Mouse (Mus musculus) kidney, embryonic 15.5 days (tissue): ENCODE data around the gene Wwp2. TPM values are rescaled to one million over a fixed set of nuclear protein-coding genes. Genes with fewer than 3 reads are reported as not detected.

Source experiments
- ATAC-seq: fragments of 200-750 bp; cut with Nextera tagmentation; replicated peaks from 2 replicates; pipeline ENCODE4 v1.8.0; 2017; ENCODE audit warnings: moderate TSS enrichment; ENCODE audit not compliant: low FRiP score
- H3K27ac ChIP-seq: fragments of 300-500 bp; sonication (generic); 2 replicates; pipeline ENCODE4 v1.5.1; 2015; ENCODE audit warnings: mild to moderate bottlenecking, inconsistent platforms
- H3K27me3 ChIP-seq: fragments of 300-500 bp; sonication (generic); 2 replicates; pipeline ENCODE4 v1.6.1; 2015; ENCODE audit warnings: inconsistent platforms
- H3K36me3 ChIP-seq: fragments of 300-500 bp; sonication (generic); 2 replicates; pipeline ENCODE4 v1.6.1; 2015; ENCODE audit warnings: inconsistent platforms
- H3K4me1 ChIP-seq: fragments of 300-500 bp; sonication (generic); 2 replicates; pipeline ENCODE4 v1.6.1; 2015; ENCODE audit warnings: inconsistent platforms
- H3K4me2 ChIP-seq: fragments of 300-500 bp; sonication (generic); 2 replicates; pipeline ENCODE4 v1.6.1; 2015; ENCODE audit warnings: moderate library complexity, mild to moderate bottlenecking, inconsistent platforms
- H3K4me3 ChIP-seq: fragments of 300-500 bp; sonication (generic); replicated peaks from 2 replicates; pipeline ENCODE4 v1.5.1; 2015; ENCODE audit warnings: mild to moderate bottlenecking, inconsistent platforms
- H3K9ac ChIP-seq: fragments of 300-500 bp; sonication (generic); 2 replicates; pipeline ENCODE4 v1.6.1; 2015; ENCODE audit warnings: mild to moderate bottlenecking, inconsistent platforms
- H3K9me3 ChIP-seq: fragments of 300-500 bp; sonication (generic); replicated peaks from 2 replicates; pipeline ENCODE4 v1.6.1; 2016; ENCODE audit warnings: inconsistent platforms
- WGBS: fragments of 180-500 bp; shearing (Covaris S2); methylation state at CpG from one replicate; pipeline ENCODE4 v1.1.7; 2015; ENCODE audit warnings: mixed read lengths; 5-methylcytosine and 5-hydroxymethylcytosine counted together
- polyA plus RNA-seq: library from polyadenylated mRNA; unstranded; fragments of >200 nt; fragmentation: Nextera tagmentation; extraction: Ambion mirVana; gene quantifications from 2 replicates; pipeline ENCODE4 v1.2.1, GENCODE M21; 2015

Wwp2 gene
- polyA plus RNA-seq, 1 experiment from 2014 or later, result 42.0 TPM

DNA sequence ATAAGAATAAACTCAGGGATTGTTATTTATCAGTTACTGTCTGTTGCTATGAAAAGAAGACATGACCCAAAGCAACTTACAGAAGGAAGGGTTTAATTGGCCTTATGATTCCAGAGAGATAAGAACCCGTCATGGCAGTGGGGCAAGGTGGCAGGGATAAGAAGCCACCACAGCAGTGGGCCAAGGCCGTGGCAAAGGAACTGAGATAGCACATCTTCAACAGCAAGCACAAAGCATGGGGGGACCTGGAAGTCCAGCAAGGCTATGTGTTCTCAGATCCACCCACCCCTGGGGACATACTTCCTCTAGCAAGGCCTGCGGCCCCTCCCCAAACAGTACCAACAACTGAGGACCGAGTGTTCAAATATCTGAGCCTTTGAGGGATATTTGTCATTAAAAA, 141.5 kb downstream of the Wwp2 start:
- no peaks in the 10 kb centered on the region for H3K9me3 ChIP-seq
- H3K4me3 ChIP-seq, result no peak overlapping the region
- peaks cover 4% of the 10 kb centered on the region for H3K4me1 ChIP-seq
- no peaks in the 10 kb centered on the region for H3K27me3 ChIP-seq
- H3K27ac ChIP-seq, result no peak overlapping the region
- H3K4me2 ChIP-seq, result no peak overlapping the region
- 83% methylated on average over 4 of the region's 4 CpGs for WGBS
- H3K9ac ChIP-seq, result no peak overlapping the region
- no peak for ATAC-seq
- peaks cover 51% of the 10 kb centered on the region for H3K36me3 ChIP-seq

DNA sequence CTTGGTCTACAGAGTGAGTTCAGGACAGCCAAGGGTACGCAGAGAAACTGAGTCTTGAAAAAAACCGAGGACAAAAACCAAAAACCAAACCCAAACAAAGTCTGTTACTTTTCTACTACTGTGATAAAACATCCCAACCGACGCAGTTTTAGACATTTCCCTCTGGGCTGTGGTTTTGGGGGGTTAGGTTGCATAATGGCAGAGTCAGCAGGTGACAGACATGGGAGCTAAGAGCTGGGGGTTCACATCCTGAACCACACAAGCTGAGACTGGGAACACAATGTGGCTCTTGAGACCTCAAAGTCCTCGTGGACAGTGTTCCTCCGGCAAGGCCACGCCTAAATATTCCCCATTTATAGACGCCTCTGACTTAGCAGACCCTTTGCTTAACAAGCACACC, 142.0 kb downstream of the Wwp2 start:
- Histone ChIP-seq H3K36me3 (peaks cover 56% of the 10 kb centered on the region), H3K4me1 (peaks cover 4% of the 10 kb centered on the region), H3K9me3 (no peaks in the 10 kb centered on the region), H3K27me3 (no peaks in the 10 kb centered on the region), H3K4me2 (no peak overlapping the region), H3K9ac (no peak overlapping the region), H3K4me3 (no peak overlapping the region), H3K27ac (no peak overlapping the region)
- no peak for ATAC-seq
- 87% methylated on average over 8 of the region's 8 CpGs for WGBS

DNA sequence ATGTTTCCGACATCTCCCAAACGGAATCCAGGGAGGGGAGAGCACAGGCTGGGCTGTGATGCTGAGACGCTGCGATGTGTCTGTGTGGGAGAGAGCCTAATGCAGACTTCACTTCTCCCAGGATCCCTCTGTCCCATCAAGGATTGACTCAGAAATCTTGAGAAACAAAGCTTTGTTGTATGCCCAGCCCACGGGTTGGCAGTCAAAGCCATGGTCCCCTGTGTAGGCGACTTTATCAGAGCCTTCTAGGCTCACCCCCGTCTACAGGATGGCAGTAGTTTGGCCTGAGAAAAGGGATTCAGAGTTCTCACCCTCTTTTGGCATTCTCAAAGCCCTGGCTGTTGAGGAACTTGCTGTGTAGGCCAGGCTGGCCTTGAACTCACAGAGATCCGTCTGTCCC, 142.4 kb downstream of the Wwp2 start:
- Histone ChIP-seq H3K4me2 (no peak overlapping the region), H3K36me3 (peaks cover 60% of the 10 kb centered on the region), H3K4me1 (peaks cover 4% of the 10 kb centered on the region), H3K9ac (no peak overlapping the region), H3K27me3 (no peaks in the 10 kb centered on the region), H3K4me3 (no peak overlapping the region), H3K27ac (no peak overlapping the region), H3K9me3 (no peaks in the 10 kb centered on the region)
- ATAC-seq, result no peak
- 87% methylated on average over 8 of the region's 8 CpGs for WGBS

DNA sequence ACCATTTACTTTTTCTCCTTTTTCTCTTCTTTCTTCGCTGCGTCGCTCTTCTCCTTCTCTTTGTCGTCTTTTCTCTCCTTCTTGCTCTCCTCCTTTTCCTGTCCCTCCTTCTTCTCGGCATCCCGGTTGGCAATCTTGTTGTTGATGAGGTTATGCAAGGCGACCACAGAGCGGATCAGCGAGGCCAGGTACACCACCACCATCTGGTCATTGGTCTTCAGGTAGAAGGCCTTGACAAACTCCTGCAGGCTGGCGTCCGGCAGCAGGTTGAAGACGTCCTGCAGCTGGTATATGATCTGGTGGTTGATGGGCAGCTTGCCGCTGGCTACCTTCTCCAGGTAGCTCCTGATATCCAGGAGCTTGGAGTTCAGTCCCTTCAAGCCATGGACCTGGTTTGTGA, 144.7 kb downstream of the Wwp2 start:
- no peak overlapping the region for H3K4me2 ChIP-seq
- H3K4me3 ChIP-seq, result no peak overlapping the region
- peaks cover 7% of the 10 kb centered on the region for H3K4me1 ChIP-seq
- no peaks in the 10 kb centered on the region for H3K9me3 ChIP-seq
- H3K27ac ChIP-seq, result no peak overlapping the region
- ATAC-seq, result no peak
- peaks cover 83% of the 10 kb centered on the region for H3K36me3 ChIP-seq
- H3K9ac ChIP-seq, result no peak overlapping the region
- 94% methylated on average over 13 of the region's 13 CpGs for WGBS
- H3K27me3 ChIP-seq, result no peaks in the 10 kb centered on the region

DNA sequence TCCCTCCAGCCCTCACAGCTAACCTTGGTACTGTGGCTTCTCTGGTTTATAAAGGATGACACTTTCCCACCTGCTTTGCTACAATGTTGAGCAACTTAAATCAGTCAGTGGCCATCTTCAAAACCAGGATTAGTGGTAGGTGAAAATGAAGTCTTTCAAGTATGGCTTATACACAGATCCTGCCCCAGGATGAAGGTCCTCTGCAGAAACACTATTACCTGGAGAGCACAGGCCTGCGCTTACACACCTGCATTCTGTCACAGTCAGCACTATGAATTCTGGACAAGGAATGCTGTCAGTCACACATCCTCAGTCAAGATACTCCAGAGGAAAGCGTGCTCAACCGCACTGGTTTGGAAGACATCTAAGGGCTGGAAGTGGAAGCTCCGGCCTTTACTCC, 145.4 kb downstream of the Wwp2 start:
- Histone ChIP-seq H3K4me1 (peaks cover 9% of the 10 kb centered on the region), H3K9me3 (no peaks in the 10 kb centered on the region), H3K36me3 (peaks cover 85% of the 10 kb centered on the region), H3K4me3 (no peak overlapping the region), H3K27me3 (no peaks in the 10 kb centered on the region), H3K9ac (no peak overlapping the region), H3K4me2 (no peak overlapping the region), H3K27ac (no peak overlapping the region)
- WGBS, result 91% methylated on average over 4 of the region's 4 CpGs
- no peak for ATAC-seq

DNA sequence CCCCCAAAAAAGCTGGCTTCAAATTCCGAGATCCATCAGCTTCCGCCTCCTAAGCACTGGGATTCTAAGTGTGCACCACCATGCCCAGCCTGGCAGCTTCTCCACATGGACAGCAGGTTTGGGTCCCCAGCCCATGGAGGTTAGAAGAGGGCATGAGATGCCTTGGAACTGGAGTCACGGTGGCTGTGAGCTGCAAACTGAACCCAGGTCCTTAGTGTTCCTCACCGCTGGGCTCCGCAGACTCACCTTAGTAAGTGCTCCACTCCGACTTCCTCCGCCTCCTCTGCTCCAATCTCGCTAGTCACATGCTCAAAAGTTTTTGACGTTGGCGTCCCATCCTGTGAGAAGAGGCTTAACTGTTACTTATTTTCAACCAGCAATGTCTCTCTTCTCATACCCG, 146.0 kb downstream of the Wwp2 start:
- Histone ChIP-seq H3K36me3 (peaks cover 85% of the 10 kb centered on the region), H3K4me2 (no peak overlapping the region), H3K9me3 (no peaks in the 10 kb centered on the region), H3K4me1 (peaks cover 13% of the 10 kb centered on the region), H3K27ac (no peak overlapping the region), H3K9ac (no peak overlapping the region), H3K27me3 (no peaks in the 10 kb centered on the region), H3K4me3 (no peak overlapping the region)
- no peak for ATAC-seq
- 89% methylated on average over 11 of the region's 11 CpGs for WGBS

DNA sequence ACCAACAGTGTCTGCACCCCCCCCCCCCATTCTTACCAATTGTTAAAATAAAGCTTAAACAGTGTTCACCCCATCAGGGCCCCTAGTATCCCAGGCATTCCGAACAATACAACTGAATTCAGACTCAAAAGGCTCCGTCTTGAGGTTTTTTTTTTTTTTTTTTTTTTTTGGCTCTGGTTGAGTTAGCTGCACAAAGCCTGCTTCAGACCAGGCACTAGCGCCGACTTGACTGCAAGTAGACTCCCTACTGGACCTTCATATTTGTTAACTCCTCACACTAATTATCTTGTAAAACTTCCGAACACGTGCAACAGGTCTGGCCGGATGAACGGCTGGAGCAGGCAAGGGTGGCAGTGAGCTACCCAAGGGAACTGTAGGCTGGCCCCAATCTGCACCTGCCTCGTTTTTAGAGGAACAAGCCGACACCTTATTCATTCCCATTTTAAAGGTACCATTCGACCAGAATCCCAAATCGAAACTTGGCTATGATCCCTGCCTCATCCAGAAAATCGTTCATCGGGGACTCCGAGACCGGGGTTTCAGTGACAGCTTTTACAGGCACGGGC, 151.3 kb downstream of the Wwp2 start:
- Histone ChIP-seq H3K36me3 (peaks cover 36% of the 10 kb centered on the region), H3K27ac (peak overlapping the region; percentile 88), H3K9me3 (no peaks in the 10 kb centered on the region), H3K9ac (peak overlapping the region; percentile 75), H3K27me3 (no peaks in the 10 kb centered on the region), H3K4me1 (peaks cover 15% of the 10 kb centered on the region), H3K4me3 (peak overlapping the region; percentile 95), H3K4me2 (peak overlapping the region; percentile 78)
- under 1% methylated on average over 17 of the region's 17 CpGs for WGBS
- peak; percentile 8; the same call in 1 of the 2 replicates for ATAC-seq

DNA sequence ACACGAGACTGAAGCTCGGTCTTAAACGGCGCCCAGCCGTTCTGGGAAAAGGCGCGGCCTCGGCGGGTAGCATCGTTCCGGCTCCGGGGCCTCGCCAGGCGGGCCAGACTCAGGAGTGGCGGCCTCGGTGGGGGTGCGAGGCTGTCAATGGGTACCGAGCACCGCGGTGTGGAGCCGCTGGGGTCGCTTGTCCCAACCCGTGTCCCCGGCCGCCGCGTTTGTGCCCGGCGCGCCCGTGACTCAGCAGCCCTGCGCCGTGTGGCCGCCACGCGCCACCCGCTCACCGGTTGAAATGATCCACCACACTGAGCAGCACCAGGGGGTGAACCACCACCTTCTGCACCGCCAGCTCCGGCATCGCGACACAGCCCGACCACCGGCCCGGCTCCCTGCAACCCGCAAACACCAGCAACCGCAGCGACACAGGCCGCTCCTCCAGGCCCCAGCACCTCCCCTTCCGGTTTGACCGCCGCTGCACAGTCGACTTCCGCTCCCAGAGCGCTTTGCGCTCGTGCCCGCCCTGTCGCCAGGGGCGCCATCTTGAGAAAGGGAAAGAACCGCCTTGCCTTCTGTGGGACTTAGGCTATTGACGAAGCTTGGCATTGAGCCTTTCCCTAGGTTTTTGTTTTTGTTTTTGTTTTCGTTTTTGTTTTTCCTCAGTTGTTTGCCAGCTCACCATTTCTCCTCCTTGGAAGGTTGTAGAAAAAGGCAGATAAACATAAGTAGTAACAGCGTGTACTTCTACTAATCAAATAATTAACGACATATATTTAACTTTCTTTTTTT, 152.0 kb downstream of the Wwp2 start, which contains the start of gene Psmd7:
Psmd7 (minus strand) TSS at position 470 of the 786 bp plus-strand sequence.
- Histone ChIP-seq H3K4me3 (peak within 1 kb of the TSS; percentile 95), H3K36me3 (peaks cover 29% of the 10 kb centered on the region), H3K27me3 (no peaks in the 10 kb centered on the region), H3K4me1 (peaks cover 15% of the 10 kb centered on the region), H3K9me3 (no peaks in the 10 kb centered on the region), H3K27ac (peak within 1 kb of the TSS; percentile 88), H3K9ac (peak within 1 kb of the TSS; percentile 75), H3K4me2 (peak within 1 kb of the TSS; percentile 78)
- ATAC-seq, result peak; percentile 97
- 1% methylated on average over 65 of the region's 65 CpGs for WGBS

DNA sequence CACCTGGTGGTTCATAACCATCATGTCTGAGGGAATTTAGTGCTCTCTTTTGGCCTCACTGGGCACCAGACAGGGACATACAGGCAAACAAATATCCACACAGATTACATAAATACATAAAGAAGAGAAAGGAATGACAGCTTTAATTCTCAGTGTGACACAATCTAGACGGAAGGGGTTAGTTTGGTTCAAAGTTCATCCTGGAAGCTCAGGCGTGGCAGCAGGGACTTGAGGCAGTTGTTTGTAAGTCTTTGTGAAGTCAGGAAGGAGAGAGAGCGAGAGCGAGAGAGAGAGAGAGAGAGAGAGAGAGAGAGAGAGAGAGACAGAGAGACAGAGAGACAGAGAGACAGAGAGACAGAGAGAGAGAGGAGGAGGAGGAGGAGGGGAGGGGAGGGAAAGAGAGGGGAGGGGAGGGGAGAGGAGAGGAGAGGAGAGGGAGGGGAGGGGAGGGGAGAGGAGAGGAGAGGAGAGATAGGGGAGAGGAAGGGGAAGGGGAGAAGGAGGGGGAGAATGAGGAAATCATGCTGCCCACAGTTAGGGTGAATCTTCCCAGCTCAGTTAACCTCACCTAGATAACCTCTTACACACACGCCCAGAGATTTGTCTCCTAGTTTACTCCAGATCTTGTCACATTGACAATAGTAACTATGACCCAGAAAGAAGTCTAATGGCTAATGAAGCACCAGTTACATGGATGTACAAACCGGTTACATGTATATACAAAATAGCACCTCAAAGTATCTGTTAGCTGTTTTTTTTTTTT, 158.0 kb downstream of the Wwp2 start:
- 70% methylated on average over 4 of the region's 6 CpGs for WGBS
- no peaks in the 10 kb centered on the region for H3K27me3 ChIP-seq
- ATAC-seq, result no peak
- no peaks in the 10 kb centered on the region for H3K9me3 ChIP-seq
- H3K9ac ChIP-seq, result no peak overlapping the region
- no peaks in the 10 kb centered on the region for H3K4me1 ChIP-seq
- H3K4me3 ChIP-seq, result no peak overlapping the region
- no peaks in the 10 kb centered on the region for H3K36me3 ChIP-seq
- H3K27ac ChIP-seq, result no peak overlapping the region
- H3K4me2 ChIP-seq, result no peak overlapping the region

DNA sequence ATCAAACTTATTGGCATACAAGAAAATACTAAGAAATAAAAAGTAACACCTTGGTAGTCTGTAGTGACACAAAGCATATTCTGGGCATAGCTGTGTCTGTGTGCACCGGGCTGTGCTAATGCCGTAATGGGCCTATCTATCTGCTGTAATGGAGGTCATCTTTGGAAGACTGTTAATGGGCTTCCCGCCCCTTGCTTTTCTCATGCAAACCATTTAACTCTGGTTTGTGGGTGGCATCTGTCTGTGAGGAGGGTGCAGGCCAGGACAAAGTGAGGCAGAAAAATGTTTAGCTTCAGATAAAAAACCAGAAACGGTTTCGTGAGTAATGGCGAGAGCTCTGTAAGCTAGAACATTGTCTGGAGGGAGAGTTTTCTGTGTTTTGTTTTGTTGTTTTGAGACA, 158.7 kb downstream of the Wwp2 start:
- Histone ChIP-seq H3K9me3 (no peaks in the 10 kb centered on the region), H3K9ac (no peak overlapping the region), H3K4me2 (no peak overlapping the region), H3K27ac (no peak overlapping the region), H3K4me1 (no peaks in the 10 kb centered on the region), H3K36me3 (no peaks in the 10 kb centered on the region), H3K27me3 (no peaks in the 10 kb centered on the region), H3K4me3 (no peak overlapping the region)
- ATAC-seq, result no peak
- WGBS, result 72% methylated on average over 6 of the region's 6 CpGs

DNA sequence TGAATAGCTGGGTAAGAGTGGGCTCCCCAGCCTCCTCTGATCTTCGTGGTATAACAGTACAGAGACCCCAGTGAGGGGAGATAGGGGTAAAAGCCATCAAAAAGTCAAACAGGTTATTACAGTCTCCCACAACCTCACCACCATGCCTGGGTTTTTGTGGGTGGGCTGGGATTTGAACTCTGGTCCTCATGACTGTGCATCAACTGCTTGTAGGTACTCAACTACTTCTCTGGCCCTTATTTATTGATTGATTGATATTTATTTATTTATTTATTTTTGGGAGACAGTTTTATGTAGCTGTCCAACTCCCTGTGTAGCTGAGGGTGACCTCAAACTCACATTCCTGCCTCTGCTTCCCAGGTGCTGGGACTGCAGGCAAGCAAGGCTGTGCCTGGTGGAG, 161.6 kb downstream of the Wwp2 start:
- H3K27ac ChIP-seq, result no peak overlapping the region
- H3K36me3 ChIP-seq, result no peaks in the 10 kb centered on the region
- no peak for ATAC-seq
- H3K27me3 ChIP-seq, result peaks cover 6% of the 10 kb centered on the region; the same call in 1 of the 2 replicates
- WGBS, result 78% methylated on average over 1 of the region's 1 CpGs
- H3K4me1 ChIP-seq, result no peaks in the 10 kb centered on the region
- H3K9ac ChIP-seq, result no peak overlapping the region
- no peak overlapping the region for H3K4me2 ChIP-seq
- H3K9me3 ChIP-seq, result no peaks in the 10 kb centered on the region
- H3K4me3 ChIP-seq, result no peak overlapping the region

DNA sequence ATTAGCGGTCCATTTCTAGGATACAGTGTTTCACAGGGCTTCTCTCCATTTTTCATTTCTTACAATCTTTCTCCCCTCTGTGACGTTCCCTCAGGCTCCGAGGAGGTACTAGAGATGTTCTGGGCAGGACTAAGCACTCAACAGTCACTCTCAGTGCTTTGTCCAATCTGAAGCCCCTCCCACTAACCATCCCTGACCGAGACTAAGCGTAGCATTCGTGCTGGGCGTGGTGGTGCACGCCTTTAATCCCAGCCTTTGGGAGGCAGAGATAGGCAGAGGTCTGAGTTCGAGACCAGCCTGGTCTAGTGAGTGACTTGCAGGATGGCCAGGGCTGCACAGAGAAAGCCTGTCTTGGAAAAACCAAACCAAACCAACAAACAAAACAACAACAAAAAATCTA, 163.5 kb downstream of the Wwp2 start:
- 91% methylated on average over 9 of the region's 9 CpGs for WGBS
- peaks cover 19% of the 10 kb centered on the region for H3K27me3 ChIP-seq
- no peaks in the 10 kb centered on the region for H3K36me3 ChIP-seq
- no peak overlapping the region for H3K4me3 ChIP-seq
- H3K9me3 ChIP-seq, result no peaks in the 10 kb centered on the region
- no peak overlapping the region for H3K4me2 ChIP-seq
- H3K27ac ChIP-seq, result no peak overlapping the region
- H3K9ac ChIP-seq, result no peak overlapping the region
- ATAC-seq, result no peak
- no peaks in the 10 kb centered on the region for H3K4me1 ChIP-seq
